22 mouse cellular contexts compared by ENCODE assay signal in the genomic region with DNA sequence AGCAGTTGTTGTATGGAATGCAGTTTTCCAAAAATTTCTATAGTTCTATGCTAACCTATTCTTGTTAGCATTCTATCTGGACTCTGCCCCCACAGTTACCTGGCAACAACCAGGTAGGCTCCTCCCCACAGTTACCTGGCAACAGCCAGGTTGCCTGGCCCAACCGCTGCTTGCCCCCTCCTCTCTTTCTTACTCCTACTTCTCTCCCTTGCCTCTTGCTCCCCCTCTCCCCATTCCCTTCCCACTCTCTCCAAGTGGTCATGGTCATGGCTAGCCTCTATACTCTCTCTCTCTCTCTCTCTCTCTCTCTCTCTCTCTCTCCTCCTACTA.
"Had no signal": no experiment of that assay in that cellular context is flagged by ENCODE, and none has a peak within 500 bp of the region (broad histone marks: within the 10 kb centered on the region; RNA-seq: fewer than 3 reads in every experiment).

No protein-coding gene starts in this region.

- DNase-seq: forebrain, postnatal 0 days; gastrocnemius, postnatal 14 days; heart, adult 18-20 months; heart, postnatal 10 days; heart, postnatal 4 days; kidney, adult 11 months; kidney, adult 2 months; kidney, postnatal 14 days; kidney, postnatal 36 days; layer of hippocampus, adult 9-11 months; layer of hippocampus, postnatal 36 days; left cerebral cortex, postnatal 4 days; liver, embryonic 13.5 days had no signal

- H3K4me1 ChIP-seq: hindbrain, embryonic 10.5 days; hindbrain, embryonic 12.5 days; limb, embryonic 15.5 days had no signal

- ATAC-seq: forebrain, postnatal 0 days; hindbrain, embryonic 16.5 days; inflammation-experienced regulatory T-cells, adult 6 months had no signal

- H3K27ac ChIP-seq: heart, embryonic 10.5 days; hindbrain, embryonic 10.5 days; hindbrain, embryonic 12.5 days; hindbrain, embryonic 14.5 days; limb, embryonic 13.5 days; limb, embryonic 15.5 days; liver, embryonic 13.5 days had no signal

- H3K4me3 ChIP-seq: heart, embryonic 10.5 days; heart, embryonic 12.5 days; hindbrain, embryonic 10.5 days; hindbrain, embryonic 12.5 days; limb, embryonic 13.5 days; limb, embryonic 15.5 days; liver, embryonic 13.5 days had no signal

- H3K4me2 ChIP-seq: heart, embryonic 12.5 days; hindbrain, embryonic 12.5 days; hindbrain, embryonic 14.5 days; limb, embryonic 13.5 days; limb, embryonic 15.5 days; liver, embryonic 13.5 days had no signal

- H3K9ac ChIP-seq: forebrain, postnatal 0 days; heart, embryonic 12.5 days; hindbrain, embryonic 12.5 days; hindbrain, embryonic 14.5 days; limb, embryonic 13.5 days; limb, embryonic 15.5 days; liver, embryonic 13.5 days had no signal

- H3K27me3 ChIP-seq: heart, embryonic 12.5 days; hindbrain, embryonic 12.5 days; limb, embryonic 13.5 days; limb, embryonic 15.5 days; liver, embryonic 13.5 days had no signal

- H3K9me3 ChIP-seq: heart, embryonic 10.5 days; heart, embryonic 12.5 days; hindbrain, embryonic 10.5 days; hindbrain, embryonic 12.5 days; limb, embryonic 13.5 days; limb, embryonic 15.5 days; liver, embryonic 13.5 days had no signal

- H3K36me3 ChIP-seq: heart, embryonic 10.5 days; heart, embryonic 12.5 days; hindbrain, embryonic 10.5 days; hindbrain, embryonic 12.5 days; limb, embryonic 13.5 days; limb, embryonic 15.5 days; liver, embryonic 13.5 days had no signal
